Comparison of ENCODE assay signal across 24 mouse cellular contexts in the genomic region with DNA sequence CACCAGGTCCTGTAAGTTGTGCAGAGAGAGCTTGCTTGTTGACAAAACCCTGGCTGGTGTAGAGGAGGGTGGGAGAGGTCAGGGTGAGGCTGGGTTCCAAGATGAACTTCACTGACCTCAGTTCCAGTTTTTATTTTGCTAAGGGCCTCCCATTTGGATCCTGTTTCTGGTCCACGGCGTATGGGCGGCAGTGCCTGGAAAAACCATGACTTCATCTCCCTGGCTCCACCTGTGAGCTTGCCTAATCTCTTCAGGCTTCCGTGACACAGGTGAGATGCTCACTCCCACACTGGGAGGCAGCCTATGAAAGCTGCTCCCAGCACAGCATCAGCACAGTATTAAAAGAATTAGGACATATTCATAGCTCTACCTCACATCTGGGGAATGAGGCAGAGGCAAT. TPM values are rescaled to one million over a fixed set of nuclear protein-coding genes. Genes with fewer than 3 reads are reported as not detected.
A peak's percentile ranks its signal among the peaks of the same experiment; 100 is the strongest.
DNase-seq lines count a peak whose midpoint lies in the region; ATAC-seq and TF ChIP-seq lines count a peak whose summit lies in the region.
"Had no signal": no experiment of that assay in that cellular context is flagged by ENCODE, and none has a peak within 500 bp of the region (broad histone marks: within the 10 kb centered on the region; RNA-seq: fewer than 3 reads in every experiment).

No protein-coding gene starts in this region.

- H3K4me3 ChIP-seq in intestine, embryonic 14.5 days (ENCODE audit: low read depth, low read length) = no peak overlapping the region
- no peak overlapping the region for H3K4me3 ChIP-seq in intestine, postnatal 0 days (ENCODE audit: low read depth, low read length)
- no peak overlapping the region for H3K4me3 ChIP-seq in stomach, postnatal 0 days (ENCODE audit: low read depth, low read length)
- H3K4me3 ChIP-seq in forebrain, embryonic 14.5 days (ENCODE audit: low read depth, low read length) = no peak overlapping the region
- H3K4me3 ChIP-seq: embryonic facial prominence, embryonic 15.5 days; layer of hippocampus, adult 2 months; lung, embryonic 15.5 days; midbrain, embryonic 12.5 days had no signal

- 57% methylated on average over 4 of the region's 4 CpGs for WGBS in intestine, embryonic 14.5 days
- 64% methylated on average over 4 of the region's 4 CpGs for WGBS in intestine, postnatal 0 days
- 45% methylated on average over 4 of the region's 4 CpGs for WGBS in stomach, postnatal 0 days
- 87% methylated on average over 4 of the region's 4 CpGs for WGBS in forebrain, embryonic 14.5 days

- ATAC-seq in intestine, embryonic 14.5 days (replicated peaks; ENCODE audit: low FRiP score, low TSS enrichment, low read depth) = 0 out of 2 replicates have a peak, but pooled peaks have one; percentile 45
- no peak for ATAC-seq in intestine, postnatal 0 days
- ATAC-seq in stomach, postnatal 0 days (ENCODE audit: low FRiP score, low TSS enrichment) = peak; percentile 79
- ATAC-seq in forebrain, embryonic 14.5 days = no peak
- ATAC-seq: forebrain, postnatal 0 days had no signal

- H3K4me1 ChIP-seq in intestine, embryonic 14.5 days (replicated peaks; ENCODE audit: control insufficient read depth, insufficient read depth, low read length) = no peaks in the 10 kb centered on the region
- no peaks in the 10 kb centered on the region for H3K4me1 ChIP-seq in intestine, postnatal 0 days (replicated peaks; ENCODE audit: control insufficient read depth, insufficient read depth, low read length)
- peaks cover 3% of the 10 kb centered on the region; the same call in 1 of the 2 replicates for H3K4me1 ChIP-seq in stomach, postnatal 0 days (replicated peaks; ENCODE audit: control insufficient read depth, insufficient read depth)
- H3K4me1 ChIP-seq in forebrain, embryonic 14.5 days (ENCODE audit: control insufficient read depth, insufficient read depth, low read length) = no peaks in the 10 kb centered on the region
- H3K4me1 ChIP-seq: embryonic facial prominence, embryonic 15.5 days; midbrain, embryonic 12.5 days had no signal

- no peaks in the 10 kb centered on the region for H3K36me3 ChIP-seq in intestine, embryonic 14.5 days (ENCODE audit: control insufficient read depth, insufficient read depth, low read length)
- H3K36me3 ChIP-seq in intestine, postnatal 0 days (ENCODE audit: control insufficient read depth, insufficient read depth) = no peaks in the 10 kb centered on the region
- no peaks in the 10 kb centered on the region for H3K36me3 ChIP-seq in stomach, postnatal 0 days (ENCODE audit: control insufficient read depth, insufficient read depth, low read length)
- no peaks in the 10 kb centered on the region for H3K36me3 ChIP-seq in forebrain, embryonic 14.5 days (ENCODE audit: control insufficient read depth, insufficient read depth, low read length)
- H3K36me3 ChIP-seq: embryonic facial prominence, embryonic 15.5 days; lung, embryonic 15.5 days; midbrain, embryonic 12.5 days had no signal

- H3K27ac ChIP-seq in intestine, embryonic 14.5 days (ENCODE audit: low read depth) = no peak overlapping the region
- no peak overlapping the region for H3K27ac ChIP-seq in intestine, postnatal 0 days (ENCODE audit: low read depth, low read length)
- no peak overlapping the region for H3K27ac ChIP-seq in stomach, postnatal 0 days (replicated peaks)
- H3K27ac ChIP-seq in forebrain, embryonic 14.5 days (ENCODE audit: low read depth, low read length) = no peak overlapping the region
- H3K27ac ChIP-seq: embryonic facial prominence, embryonic 15.5 days; layer of hippocampus, adult 2 months; lung, embryonic 15.5 days; midbrain, embryonic 12.5 days had no signal

- TF ChIP-seq EP300 in stomach, postnatal 0 days (optimal IDR thresholded peaks at IDR 0.05) = no peak

- no peak for DNase-seq in intestine, embryonic 14.5 days (ENCODE audit: low spot score)
- DNase-seq in lung, adult 18-20 months = peak; percentile 45 to 64
- DNase-seq in lung, postnatal 14 days = no peak
- DNase-seq in lung, postnatal 10 days = peak; percentile 14
- DNase-seq in stomach, postnatal 0 days (ENCODE audit: low spot score) = peak; percentile 55
- DNase-seq in cerebellum, adult 18-20 months = no peak
- DNase-seq in forebrain, embryonic 14.5 days (ENCODE audit: low spot score) = no peak
- DNase-seq: adrenal gland, postnatal 36 days; cerebellum, adult 11-12 months; cerebellum, postnatal 36 days; forebrain, postnatal 0 days; left cerebral cortex, postnatal 4 days; liver; retina, postnatal 1 day; thymus, postnatal 25 days had no signal

- H3K9me3 ChIP-seq in intestine, embryonic 14.5 days (ENCODE audit: control insufficient read depth, low read length) = no peaks in the 10 kb centered on the region
- H3K9me3 ChIP-seq in intestine, postnatal 0 days (ENCODE audit: control insufficient read depth) = no peaks in the 10 kb centered on the region
- no peaks in the 10 kb centered on the region for H3K9me3 ChIP-seq in stomach, postnatal 0 days (ENCODE audit: control insufficient read depth, low read length)
- H3K9me3 ChIP-seq in forebrain, embryonic 14.5 days (replicated peaks; ENCODE audit: control insufficient read depth, low read length) = no peaks in the 10 kb centered on the region
- H3K9me3 ChIP-seq: embryonic facial prominence, embryonic 15.5 days; lung, embryonic 15.5 days; midbrain, embryonic 12.5 days had no signal

- no peak for TF ChIP-seq CTCF in intestine, postnatal 0 days (IDR thresholded peaks at IDR 0.05; ENCODE audit: low read depth)
- TF ChIP-seq CTCF in stomach, postnatal 0 days (IDR thresholded peaks at IDR 0.05; ENCODE audit: low read depth) = no peak

- no peaks in the 10 kb centered on the region for H3K27me3 ChIP-seq in intestine, embryonic 14.5 days (replicated peaks; ENCODE audit: control insufficient read depth, insufficient read depth, low read length)
- no peaks in the 10 kb centered on the region for H3K27me3 ChIP-seq in intestine, postnatal 0 days (replicated peaks; ENCODE audit: control insufficient read depth, insufficient read depth, low read length)
- H3K27me3 ChIP-seq in stomach, postnatal 0 days (ENCODE audit: control insufficient read depth, insufficient read depth, low read length) = no peaks in the 10 kb centered on the region
- no peaks in the 10 kb centered on the region for H3K27me3 ChIP-seq in forebrain, embryonic 14.5 days (replicated peaks; ENCODE audit: control insufficient read depth, insufficient read depth, low read length)
- H3K27me3 ChIP-seq: embryonic facial prominence, embryonic 15.5 days; lung, embryonic 15.5 days; midbrain, embryonic 12.5 days had no signal

- H3K9ac ChIP-seq in intestine, embryonic 14.5 days (ENCODE audit: low read length) = no peak overlapping the region
- H3K9ac ChIP-seq in intestine, postnatal 0 days (ENCODE audit: low read depth, low read length) = no peak overlapping the region
- H3K9ac ChIP-seq in stomach, postnatal 0 days (ENCODE audit: low read length) = no peak overlapping the region
- no peak overlapping the region for H3K9ac ChIP-seq in forebrain, embryonic 14.5 days (ENCODE audit: low read length)
- H3K9ac ChIP-seq: embryonic facial prominence, embryonic 15.5 days; forebrain, postnatal 0 days; lung, embryonic 15.5 days; midbrain, embryonic 12.5 days had no signal

- H3K4me2 ChIP-seq in intestine, embryonic 14.5 days (ENCODE audit: low read length) = no peak overlapping the region
- H3K4me2 ChIP-seq in intestine, postnatal 0 days (replicated peaks; ENCODE audit: low read depth) = no peak overlapping the region
- no peak overlapping the region for H3K4me2 ChIP-seq in stomach, postnatal 0 days (replicated peaks; ENCODE audit: low read depth)
- no peak overlapping the region for H3K4me2 ChIP-seq in forebrain, embryonic 14.5 days (ENCODE audit: low read length)
- H3K4me2 ChIP-seq: embryonic facial prominence, embryonic 15.5 days; lung, embryonic 15.5 days; midbrain, embryonic 12.5 days had no signal

RNA-seq across cellular contexts. Expression of gene Ccdc83, which starts 12.2 kb away (rescaled TPM):
- not detected in 2 replicates for polyA plus RNA-seq in intestine, embryonic 14.5 days (2014; fragmentation: Nextera tagmentation; extraction: Ambion mirVana)
- polyA plus RNA-seq in intestine, postnatal 0 days (2015; fragmentation: Nextera tagmentation; extraction: Ambion mirVana) = not detected in 2 replicates
- polyA plus RNA-seq in stomach, postnatal 0 days (2015; fragmentation: Nextera tagmentation; extraction: Ambion mirVana) = 0.11 TPM in 1 of 2 replicates, not detected in the other
- not detected in 2 replicates for polyA plus RNA-seq in forebrain, embryonic 14.5 days (2014; fragmentation: Nextera tagmentation; extraction: Ambion mirVana)
- polyA plus RNA-seq: C2C12; forebrain, postnatal 0 days; heart, postnatal 0 days; hindbrain, embryonic 11.5 days; lung, embryonic 15.5 days; midbrain, embryonic 12.5 days; neural tube, embryonic 11.5 days had no signal

RNA-seq across cellular contexts. Expression of gene Sytl2, which starts 24.3 kb away (rescaled TPM):
- 8.8 and 9.1 TPM in 2 replicates for polyA plus RNA-seq in intestine, embryonic 14.5 days (2014; fragmentation: Nextera tagmentation; extraction: Ambion mirVana)
- polyA plus RNA-seq in intestine, postnatal 0 days (2015; fragmentation: Nextera tagmentation; extraction: Ambion mirVana) = 7.0 and 7.4 TPM in 2 replicates
- 31.0 and 32.3 TPM in 2 replicates for polyA plus RNA-seq in stomach, postnatal 0 days (2015; fragmentation: Nextera tagmentation; extraction: Ambion mirVana)
- polyA plus RNA-seq in forebrain, embryonic 14.5 days (2014; fragmentation: Nextera tagmentation; extraction: Ambion mirVana) = 1.2 and 1.5 TPM in 2 replicates

Comparison
In these comparisons a context has a peak if more than half of its experiments do, and no peak if none do; other contexts are left out.
1. ATAC-seq: peak in intestine, embryonic 14.5 days (single experiment) and stomach, postnatal 0 days (single experiment); none in intestine, postnatal 0 days (single experiment) and forebrain, embryonic 14.5 days (single experiment).
2. DNase-seq: peak in lung, adult 18-20 months (2 of 2), lung, postnatal 10 days (single experiment) and stomach, postnatal 0 days (single experiment); none in intestine, embryonic 14.5 days (single experiment), lung, postnatal 14 days (single experiment), cerebellum, adult 18-20 months (0 of 2) and forebrain, embryonic 14.5 days (single experiment).